Mouse (Mus musculus) heart, embryonic 11.5 days (tissue): ENCODE measurements around the gene Cybrd1. TPM values are rescaled to one million over a fixed set of nuclear protein-coding genes. Genes with fewer than 3 reads are reported as not detected.

Source experiments
- ATAC-seq: fragments of 200-750 bp; cut with Nextera tagmentation; replicated peaks from 2 replicates; pipeline ENCODE4 v1.8.0; 2017; ENCODE audit warnings: moderate library complexity; ENCODE audit not compliant: insufficient number of reproducible peaks, low FRiP score, low TSS enrichment
- H3K27ac ChIP-seq: fragments of 300-500 bp; sonication (generic); 2 replicates; pipeline ENCODE4 v1.5.1; 2014; ENCODE audit warnings: mild to moderate bottlenecking, low read depth, low read length
- H3K27me3 ChIP-seq: fragments of 300-500 bp; sonication (generic); 2 replicates; pipeline ENCODE4 v1.6.1; 2014; ENCODE audit warnings: mild to moderate bottlenecking, low read length, mixed read lengths; ENCODE audit not compliant: control insufficient read depth, insufficient read depth
- H3K36me3 ChIP-seq: fragments of 300-500 bp; sonication (generic); 2 replicates; pipeline ENCODE4 v1.6.1; 2014; ENCODE audit warnings: mild to moderate bottlenecking, low read length, moderate library complexity, mixed read lengths; ENCODE audit not compliant: control insufficient read depth, insufficient read depth
- H3K4me1 ChIP-seq: fragments of 300-500 bp; sonication (generic); 2 replicates; pipeline ENCODE4 v1.6.1; 2014; ENCODE audit warnings: low read length; ENCODE audit not compliant: control insufficient read depth, insufficient read depth
- H3K4me2 ChIP-seq: fragments of 300-500 bp; sonication (generic); 2 replicates; pipeline ENCODE4 v1.6.1; 2014; ENCODE audit warnings: mild to moderate bottlenecking, moderate library complexity
- H3K4me3 ChIP-seq: fragments of 300-500 bp; sonication (generic); 2 replicates; pipeline ENCODE4 v1.5.1; 2014; ENCODE audit warnings: low read depth, low read length
- H3K9ac ChIP-seq: fragments of 300-500 bp; sonication (generic); 2 replicates; pipeline ENCODE4 v1.6.1; 2014; ENCODE audit warnings: mild to moderate bottlenecking, low read depth, low read length, moderate library complexity
- H3K9me3 ChIP-seq: fragments of 300-500 bp; sonication (generic); replicated peaks from 2 replicates; pipeline ENCODE4 v1.6.1; 2016; ENCODE audit warnings: low read length; ENCODE audit not compliant: control insufficient read depth
- WGBS: fragments of 180-500 bp; shearing (Covaris S2); extraction: QIAGEN DNeasy Blood & Tissue Kit; methylation state at CpG from one replicate; pipeline ENCODE4 v1.1.7; 2014; ENCODE audit not compliant: insufficient replicate concordance; 5-methylcytosine and 5-hydroxymethylcytosine counted together
- polyA plus RNA-seq: library from polyadenylated mRNA; unstranded; fragments of >200 nt; fragmentation: Nextera tagmentation; extraction: Ambion mirVana; gene quantifications from 2 replicates; pipeline ENCODE4 v1.2.1, GENCODE M21; 2014

The Cybrd1 gene
- polyA plus RNA-seq, 1 experiment from 2014 or later: 0.74 TPM

DNA sequence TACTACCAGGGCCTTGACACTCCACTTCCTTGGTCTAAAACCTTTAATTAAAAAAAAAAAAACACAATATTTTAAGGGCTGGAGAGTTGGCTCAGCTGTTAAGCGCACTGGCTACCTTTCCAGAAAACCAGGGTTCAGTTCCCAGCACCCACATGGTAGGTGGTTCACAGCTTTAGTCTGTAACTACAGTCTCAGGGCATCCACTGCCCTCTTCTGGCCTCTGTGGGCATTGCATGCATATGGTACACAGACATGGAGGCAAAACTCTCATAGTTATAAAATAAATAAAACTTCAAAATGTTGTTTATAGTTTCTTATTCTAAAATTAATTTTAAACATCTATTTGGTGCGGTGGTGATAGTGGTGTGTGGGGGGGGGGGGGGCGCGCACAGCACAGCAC is 1.6 kb upstream of the Cybrd1 start:
- Histone ChIP-seq H3K27me3 (peaks cover 10% of the 10 kb centered on the region), H3K9me3 (no peaks in the 10 kb centered on the region), H3K4me3 (no peak overlapping the region), H3K9ac (no peak overlapping the region), H3K4me2 (no peak overlapping the region), H3K4me1 (peaks cover 7% of the 10 kb centered on the region; the same call in 1 of the 2 replicates), H3K36me3 (no peaks in the 10 kb centered on the region), H3K27ac (no peak overlapping the region)
- ATAC-seq: no peak
- 88% methylated on average over 4 of the region's 4 CpGs for WGBS

DNA sequence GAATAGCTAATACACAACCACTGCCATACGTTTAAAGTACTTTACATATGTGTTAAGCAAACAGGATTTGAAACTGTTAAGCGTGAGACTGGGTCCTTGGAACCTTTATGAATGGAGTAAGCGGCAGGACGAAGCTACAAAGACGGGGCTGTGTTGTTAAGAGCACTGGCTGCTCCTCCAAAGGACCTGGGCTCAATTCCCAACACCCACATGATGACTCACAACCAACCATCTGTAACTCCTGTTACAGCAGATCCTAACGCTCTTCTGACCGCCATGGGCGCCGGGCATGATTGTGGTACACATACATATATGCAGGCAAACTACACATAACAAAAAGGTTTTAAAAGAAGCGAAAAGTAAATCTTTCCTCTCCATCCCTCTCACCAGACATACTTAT is 3.1 kb downstream of the Cybrd1 start:
- H3K4me3 ChIP-seq: no peak overlapping the region
- no peak overlapping the region for H3K27ac ChIP-seq
- 83% methylated on average over 10 of the region's 10 CpGs for WGBS
- no peak overlapping the region for H3K9ac ChIP-seq
- ATAC-seq: no peak
- H3K4me1 ChIP-seq: peaks cover 7% of the 10 kb centered on the region; the same call in 1 of the 2 replicates
- H3K36me3 ChIP-seq: no peaks in the 10 kb centered on the region
- H3K27me3 ChIP-seq: peaks cover 10% of the 10 kb centered on the region
- H3K9me3 ChIP-seq: no peaks in the 10 kb centered on the region
- H3K4me2 ChIP-seq: no peak overlapping the region

DNA sequence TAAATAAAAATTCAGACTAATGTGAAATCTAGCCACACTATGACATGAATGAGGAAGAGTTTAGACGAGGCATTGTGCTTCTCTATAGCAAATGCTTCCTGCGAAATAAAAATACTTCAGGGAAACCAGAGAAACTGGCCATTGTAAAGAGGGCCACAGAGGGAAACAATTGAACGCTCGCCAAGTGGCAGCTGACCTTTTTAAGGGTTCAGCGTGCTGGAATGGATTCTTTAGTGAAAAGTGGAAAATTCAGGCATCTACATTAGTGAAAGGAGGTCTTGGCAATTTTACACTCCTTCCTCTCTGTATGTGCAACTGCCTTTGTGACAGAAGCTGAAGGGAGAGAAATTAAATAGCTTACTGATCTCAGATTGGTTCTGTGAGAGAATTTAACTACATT is 3.7 kb downstream of the Cybrd1 start:
- Histone ChIP-seq H3K27me3 (peaks cover 10% of the 10 kb centered on the region), H3K9ac (no peak overlapping the region), H3K27ac (no peak overlapping the region), H3K9me3 (no peaks in the 10 kb centered on the region), H3K4me1 (peaks cover 7% of the 10 kb centered on the region; the same call in 1 of the 2 replicates), H3K4me2 (no peak overlapping the region), H3K4me3 (no peak overlapping the region), H3K36me3 (no peaks in the 10 kb centered on the region)
- ATAC-seq: no peak
- 64% methylated on average over 5 of the region's 5 CpGs for WGBS

- WGBS: 83% methylated on average over 13 of the region's 13 CpGs
- H3K4me3 ChIP-seq: no peak overlapping the region
- no peak overlapping the region for H3K27ac ChIP-seq
- H3K9ac ChIP-seq: no peak overlapping the region
- ATAC-seq: no peak
- no peaks in the 10 kb centered on the region for H3K9me3 ChIP-seq
- peaks cover 6% of the 10 kb centered on the region; the same call in 1 of the 2 replicates for H3K4me1 ChIP-seq
- H3K4me2 ChIP-seq: no peak overlapping the region
- H3K27me3 ChIP-seq: peaks cover 8% of the 10 kb centered on the region
- H3K36me3 ChIP-seq: no peaks in the 10 kb centered on the region
Observed at GRCm38 (mm10) chr2:71122268-71123029, 4.7 kb downstream of the Cybrd1 start.

DNA sequence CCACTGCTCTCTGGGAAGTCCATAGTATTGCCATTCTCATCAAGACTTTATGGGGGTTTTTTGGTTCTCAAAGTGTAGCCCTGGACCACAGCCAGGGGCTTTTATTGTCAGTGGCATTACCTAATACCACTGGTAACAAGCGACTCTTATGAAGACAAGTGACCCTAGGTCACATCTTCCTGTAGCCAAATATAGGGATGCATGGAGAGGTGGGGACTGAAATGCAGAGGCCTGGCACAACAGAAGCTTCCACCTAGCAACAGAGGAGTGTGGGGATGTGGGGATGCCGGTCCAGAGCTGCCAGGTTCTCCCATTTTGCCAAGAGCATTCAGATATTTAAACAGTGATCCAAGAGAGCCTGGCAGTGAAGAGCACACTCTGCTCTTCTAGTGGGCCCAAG is 5.9 kb downstream of the Cybrd1 start:
- no peak overlapping the region for H3K4me2 ChIP-seq
- peaks cover 4% of the 10 kb centered on the region for H3K27me3 ChIP-seq
- H3K27ac ChIP-seq: no peak overlapping the region
- no peaks in the 10 kb centered on the region for H3K36me3 ChIP-seq
- no peak overlapping the region for H3K4me3 ChIP-seq
- ATAC-seq: no peak
- no peak overlapping the region for H3K9ac ChIP-seq
- 0 out of 2 replicates have a peak, but pooled peaks cover under 1% of the 10 kb centered on the region for H3K4me1 ChIP-seq
- H3K9me3 ChIP-seq: no peaks in the 10 kb centered on the region
- WGBS: 55% methylated on average over 2 of the region's 2 CpGs

DNA sequence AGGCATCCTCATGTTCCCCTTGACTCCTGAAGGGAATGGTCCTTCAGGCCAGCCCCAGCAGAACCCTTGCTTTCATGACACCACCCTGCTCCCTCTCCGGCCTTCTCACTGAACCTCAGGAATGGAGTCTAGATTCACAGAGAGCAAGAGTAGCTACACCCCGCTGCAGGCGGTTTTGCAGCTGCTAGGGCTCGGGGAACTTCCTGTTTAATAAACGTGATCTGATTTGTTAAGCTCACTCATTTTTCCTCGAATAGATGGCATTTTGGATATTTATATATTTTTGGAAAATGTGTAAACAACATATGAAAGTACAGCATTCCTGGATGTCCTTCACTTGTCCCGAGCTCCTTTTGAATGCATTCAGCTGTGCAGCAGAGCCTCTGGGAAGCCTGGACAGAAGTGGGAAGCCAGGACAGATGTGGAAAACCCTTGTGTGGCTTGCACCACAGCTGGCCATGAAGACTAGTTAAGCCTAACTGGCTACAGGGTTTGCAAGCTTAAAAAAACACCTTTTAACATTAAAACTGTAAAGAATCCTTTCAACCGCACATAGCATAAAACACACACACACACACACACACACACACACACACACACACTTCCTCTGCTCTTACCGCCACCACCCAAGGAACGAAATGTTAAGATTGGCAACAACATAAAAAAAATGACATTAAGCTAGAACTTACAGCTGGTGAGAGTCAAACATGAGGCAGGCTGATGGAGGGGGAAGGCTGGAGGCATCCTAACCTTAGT is 10.2 kb downstream of the Cybrd1 start:
- 74% methylated on average over 10 of the region's 10 CpGs for WGBS

DNA sequence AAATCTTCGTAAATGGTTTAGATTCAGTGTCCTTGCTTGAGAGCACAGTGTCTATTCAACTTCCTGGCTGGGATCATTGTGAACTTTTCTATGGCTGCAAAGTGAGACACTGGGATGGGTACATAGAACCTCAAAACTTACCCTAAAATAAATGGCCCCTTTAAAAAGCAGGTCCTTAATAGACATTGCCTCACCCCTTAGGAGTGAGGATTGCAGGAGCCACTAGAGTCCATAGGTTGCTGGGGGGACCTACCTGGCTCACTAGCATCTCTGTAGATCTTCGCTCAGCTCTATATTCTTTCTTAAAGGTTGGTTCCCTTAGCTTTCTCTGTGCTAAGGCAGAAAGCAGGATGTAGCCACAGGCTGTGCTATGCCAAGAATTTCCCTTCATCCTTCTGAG is 12.6 kb downstream of the Cybrd1 start:
- H3K27ac ChIP-seq: no peak overlapping the region
- no peaks in the 10 kb centered on the region for H3K36me3 ChIP-seq
- no peak overlapping the region for H3K9ac ChIP-seq
- no peaks in the 10 kb centered on the region for H3K4me1 ChIP-seq
- WGBS: 82% methylated on average over 2 of the region's 2 CpGs
- H3K4me3 ChIP-seq: no peak overlapping the region
- H3K9me3 ChIP-seq: no peaks in the 10 kb centered on the region
- no peak for ATAC-seq
- H3K27me3 ChIP-seq: no peaks in the 10 kb centered on the region
- no peak overlapping the region for H3K4me2 ChIP-seq

More for the DNA sequence above, 10.2 kb downstream of the Cybrd1 start:
- Histone ChIP-seq H3K36me3 (no peaks in the 10 kb centered on the region), H3K4me3 (no peak overlapping the region), H3K27me3 (no peaks in the 10 kb centered on the region), H3K4me1 (no peaks in the 10 kb centered on the region), H3K4me2 (no peak overlapping the region), H3K9me3 (no peaks in the 10 kb centered on the region), H3K9ac (no peak overlapping the region), H3K27ac (no peak overlapping the region)
- no peak for ATAC-seq

DNA sequence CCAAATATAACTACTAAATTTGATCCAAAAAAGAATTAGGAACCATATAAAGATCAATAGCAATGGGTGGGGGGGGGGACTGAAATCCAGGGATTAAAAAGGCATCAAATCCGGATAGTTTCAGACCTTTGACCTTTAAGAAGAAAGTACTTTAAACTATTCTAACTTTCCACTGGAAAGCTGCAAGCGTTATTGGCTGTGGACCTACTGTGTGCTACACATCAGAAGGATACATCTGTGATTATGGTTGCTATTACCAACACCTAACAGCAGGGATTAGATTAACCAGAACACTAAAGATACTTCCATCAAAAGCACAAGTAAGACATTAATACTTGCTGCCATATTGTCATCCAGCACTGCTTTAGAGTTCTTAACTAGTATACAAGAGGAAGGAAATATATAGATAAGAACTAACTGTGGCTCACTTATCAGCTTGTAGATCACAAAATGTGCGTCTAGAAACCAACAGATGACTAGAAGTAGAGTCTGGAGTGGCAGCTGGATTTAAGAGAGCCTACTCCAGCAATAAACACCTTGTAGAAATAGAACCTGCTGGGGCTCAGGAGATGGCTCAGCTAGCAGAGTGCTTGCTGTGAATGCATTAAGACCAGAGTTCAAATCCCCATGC is 14.3 kb downstream of the Cybrd1 start:
- Histone ChIP-seq H3K36me3 (no peaks in the 10 kb centered on the region), H3K4me2 (no peak overlapping the region), H3K9me3 (no peaks in the 10 kb centered on the region), H3K9ac (no peak overlapping the region), H3K4me1 (no peaks in the 10 kb centered on the region), H3K4me3 (no peak overlapping the region), H3K27me3 (no peaks in the 10 kb centered on the region), H3K27ac (no peak overlapping the region)
- 64% methylated on average over 3 of the region's 3 CpGs for WGBS
- no peak for ATAC-seq
